Mouse (Mus musculus) forebrain, embryonic 14.5 days (tissue): ENCODE results near the gene Gas2l2. TPM values are rescaled to one million over a fixed set of nuclear protein-coding genes. Genes with fewer than 3 reads are reported as not detected.

Source experiments
- ATAC-seq: fragments of 200-750 bp; cut with Nextera tagmentation; 2 replicates; pipeline ENCODE4 v1.8.0; 2017; ENCODE audit warnings: mild to moderate bottlenecking, moderate library complexity
- DNase-seq: peaks from one replicate; pipeline ENCODE4 v3.0.0-alpha.2; 2015; ENCODE audit warnings: low spot score
- H3K27ac ChIP-seq: fragments of 300-500 bp; sonication (generic); 2 replicates; pipeline ENCODE4 v1.5.1; 2014; ENCODE audit warnings: low read depth, mild to moderate bottlenecking, control low read depth, low read length, moderate library complexity
- H3K27me3 ChIP-seq: fragments of 300-500 bp; sonication (generic); replicated peaks from 2 replicates; pipeline ENCODE4 v1.6.1; 2014; ENCODE audit warnings: low read length, control low read depth, mixed read lengths; ENCODE audit not compliant: control insufficient read depth, insufficient read depth
- H3K36me3 ChIP-seq: fragments of 300-500 bp; sonication (generic); 2 replicates; pipeline ENCODE4 v1.6.1; 2014; ENCODE audit warnings: low read length, control low read depth; ENCODE audit not compliant: control insufficient read depth, insufficient read depth
- H3K4me1 ChIP-seq: fragments of 300-500 bp; sonication (generic); 2 replicates; pipeline ENCODE4 v1.6.1; 2014; ENCODE audit warnings: antibody characterized with exemption, low read length, control low read depth; ENCODE audit not compliant: control insufficient read depth, insufficient read depth
- H3K4me2 ChIP-seq: fragments of 300-500 bp; sonication (generic); 2 replicates; pipeline ENCODE4 v1.6.1; 2014; ENCODE audit warnings: mild to moderate bottlenecking, control low read depth, low read length
- H3K4me3 ChIP-seq: fragments of 300-500 bp; sonication (generic); 2 replicates; pipeline ENCODE4 v1.5.1; 2014; ENCODE audit warnings: low read depth, low read length, control low read depth
- H3K9ac ChIP-seq: fragments of 300-500 bp; sonication (generic); 2 replicates; pipeline ENCODE4 v1.6.1; 2014; ENCODE audit warnings: mild to moderate bottlenecking, low read length, control low read depth, moderate library complexity
- H3K9me3 ChIP-seq: fragments of 300-500 bp; sonication (generic); replicated peaks from 2 replicates; pipeline ENCODE4 v1.6.1; 2016; ENCODE audit warnings: low read length, control low read depth, mixed read lengths; ENCODE audit not compliant: control insufficient read depth
- WGBS: fragments of 180-500 bp; shearing (Covaris S2); extraction: QIAGEN DNeasy Blood & Tissue Kit; methylation state at CpG from one replicate; pipeline ENCODE4 v1.1.7; 2014; 5-methylcytosine and 5-hydroxymethylcytosine counted together
- polyA plus RNA-seq: library from polyadenylated mRNA; unstranded; fragments of >200 nt; fragmentation: Nextera tagmentation; extraction: Ambion mirVana; gene quantifications from 2 replicates; pipeline ENCODE4 v1.2.1, GENCODE M21; 2014

The Gas2l2 gene
- polyA plus RNA-seq, 1 experiment from 2014 or later, result 0.38 TPM

- H3K4me1 ChIP-seq, result no peaks in the 10 kb centered on the region
- no peak overlapping the region for H3K4me2 ChIP-seq
- H3K4me3 ChIP-seq, result no peak overlapping the region
- no peak overlapping the region for H3K9ac ChIP-seq
- WGBS, result 9% methylated on average over 5 of the region's 5 CpGs
- H3K27ac ChIP-seq, result no peak overlapping the region
- ATAC-seq, result no peak
- no peaks in the 10 kb centered on the region for H3K9me3 ChIP-seq
- H3K27me3 ChIP-seq, result peaks cover 20% of the 10 kb centered on the region
- DNase-seq, result peak; percentile 46
- no peaks in the 10 kb centered on the region for H3K36me3 ChIP-seq
These were observed 12.2 kb downstream of the Gas2l2 start for GRCm38 (mm10) chr11:83417080-83417479.

GRCm38 (mm10) chr11:83410510-83410909 lies 18.7 kb downstream of the Gas2l2 start:
- Histone ChIP-seq H3K4me1 (peaks cover 6% of the 10 kb centered on the region), H3K4me3 (peak overlapping the region; percentile 87), H3K27ac (no peak overlapping the region), H3K36me3 (no peaks in the 10 kb centered on the region), H3K9me3 (no peaks in the 10 kb centered on the region), H3K27me3 (0 out of 2 replicates have a peak, but pooled peaks cover 2% of the 10 kb centered on the region), H3K4me2 (peak overlapping the region; percentile 59), H3K9ac (peak overlapping the region; percentile 89)
- WGBS, result 33% methylated on average over 6 of the region's 6 CpGs
- ATAC-seq (no peak), DNase-seq (no peak)

- peak overlapping the region; percentile 87 for H3K4me3 ChIP-seq
- peak overlapping the region; percentile 59 for H3K4me2 ChIP-seq
- peak overlapping the region; percentile 89 for H3K9ac ChIP-seq
- ATAC-seq (peak; percentile 74), DNase-seq (peak; percentile 14)
- H3K27me3 ChIP-seq, result 0 out of 2 replicates have a peak, but pooled peaks cover 2% of the 10 kb centered on the region
- no peaks in the 10 kb centered on the region for H3K36me3 ChIP-seq
- no peaks in the 10 kb centered on the region for H3K9me3 ChIP-seq
- H3K27ac ChIP-seq, result 0 out of 2 replicates have a peak overlapping the region, but pooled peaks have one; percentile 39
- H3K4me1 ChIP-seq, result peaks cover 6% of the 10 kb centered on the region
- 0% methylated on average over 22 of the region's 40 CpGs for WGBS
These were observed 19.4 kb downstream of the Gas2l2 start for GRCm38 (mm10) chr11:83409792-83410291.

GRCm38 (mm10) chr11:83409087-83409754 lies 20.0 kb downstream of the Gas2l2 start, which contains the start of gene Rasl10b:
TSS of gene Rasl10b (plus strand) at chr11:83409137.
- Histone ChIP-seq H3K27ac (0 out of 2 replicates have a peak within 1 kb of the TSS, but pooled peaks have one; percentile 39), H3K9ac (peak within 1 kb of the TSS; percentile 89), H3K36me3 (0 out of 2 replicates have a peak, but pooled peaks cover 4% of the 10 kb centered on the region), H3K4me1 (peaks cover 6% of the 10 kb centered on the region), H3K9me3 (no peaks in the 10 kb centered on the region), H3K27me3 (0 out of 2 replicates have a peak, but pooled peaks cover 2% of the 10 kb centered on the region), H3K4me3 (peak within 1 kb of the TSS; percentile 87), H3K4me2 (peak within 1 kb of the TSS; percentile 59)
- DNase-seq (peak; percentile 52), ATAC-seq (peak; percentile 88)
- 1% methylated on average over 23 of the region's 44 CpGs for WGBS

- H3K9ac ChIP-seq, result no peak overlapping the region
- 0 out of 2 replicates have a peak, but pooled peaks cover 2% of the 10 kb centered on the region for H3K27me3 ChIP-seq
- DNase-seq (no peak), ATAC-seq (no peak)
- no peaks in the 10 kb centered on the region for H3K9me3 ChIP-seq
- H3K27ac ChIP-seq, result no peak overlapping the region
- H3K4me1 ChIP-seq, result peaks cover 6% of the 10 kb centered on the region
- no peak overlapping the region for H3K4me2 ChIP-seq
- H3K36me3 ChIP-seq, result peaks cover 13% of the 10 kb centered on the region
- 48% methylated on average over 8 of the region's 8 CpGs for WGBS
- no peak overlapping the region for H3K4me3 ChIP-seq
These were observed 21.0 kb downstream of the Gas2l2 start for GRCm38 (mm10) chr11:83408242-83408641.

- Histone ChIP-seq H3K9me3 (no peaks in the 10 kb centered on the region), H3K27me3 (no peaks in the 10 kb centered on the region), H3K27ac (no peak overlapping the region), H3K36me3 (peaks cover 24% of the 10 kb centered on the region), H3K4me3 (no peak overlapping the region), H3K4me2 (no peak overlapping the region), H3K9ac (no peak overlapping the region), H3K4me1 (peaks cover 6% of the 10 kb centered on the region)
- 86% methylated on average over 3 of the region's 3 CpGs for WGBS
- DNase-seq (no peak), ATAC-seq (no peak)
These were observed 22.9 kb downstream of the Gas2l2 start for GRCm38 (mm10) chr11:83406391-83406790.

- 82% methylated on average over 7 of the region's 7 CpGs for WGBS
- no peak overlapping the region for H3K4me2 ChIP-seq
- no peak for ATAC-seq
- no peak overlapping the region for H3K9ac ChIP-seq
- H3K4me1 ChIP-seq, result no peaks in the 10 kb centered on the region
- H3K27ac ChIP-seq, result no peak overlapping the region
- no peaks in the 10 kb centered on the region for H3K9me3 ChIP-seq
- no peak for DNase-seq
- H3K4me3 ChIP-seq, result no peak overlapping the region
- peaks cover 38% of the 10 kb centered on the region for H3K36me3 ChIP-seq
- no peaks in the 10 kb centered on the region for H3K27me3 ChIP-seq
These were observed 25.5 kb downstream of the Gas2l2 start for GRCm38 (mm10) chr11:83403787-83404186.

GRCm38 (mm10) chr11:83398724-83399123 lies 30.5 kb downstream of the Gas2l2 start:
- Histone ChIP-seq H3K27ac (no peak overlapping the region), H3K4me2 (no peak overlapping the region), H3K9ac (no peak overlapping the region), H3K4me1 (peaks cover 11% of the 10 kb centered on the region), H3K9me3 (no peaks in the 10 kb centered on the region), H3K36me3 (peaks cover 56% of the 10 kb centered on the region), H3K27me3 (no peaks in the 10 kb centered on the region), H3K4me3 (no peak overlapping the region)
- ATAC-seq (no peak), DNase-seq (no peak)
- 86% methylated on average over 5 of the region's 5 CpGs for WGBS

GRCm38 (mm10) chr11:83397626-83398025 lies 31.6 kb downstream of the Gas2l2 start:
- ATAC-seq (no peak), DNase-seq (no peak)
- H3K4me1 ChIP-seq, result peaks cover 11% of the 10 kb centered on the region
- no peak overlapping the region for H3K4me3 ChIP-seq
- H3K27me3 ChIP-seq, result no peaks in the 10 kb centered on the region
- 95% methylated on average over 7 of the region's 7 CpGs for WGBS
- H3K36me3 ChIP-seq, result peaks cover 53% of the 10 kb centered on the region
- no peak overlapping the region for H3K27ac ChIP-seq
- no peaks in the 10 kb centered on the region for H3K9me3 ChIP-seq
- H3K4me2 ChIP-seq, result no peak overlapping the region
- H3K9ac ChIP-seq, result no peak overlapping the region
